Mouse (Mus musculus): ENCODE data around the gene Ttyh1. TPM values are rescaled to one million over a fixed set of nuclear protein-coding genes. Genes with fewer than 3 reads are reported as not detected.
A peak's percentile ranks its signal among the peaks of the same experiment; 100 is the strongest.
"Not testable (repeated sequence)": the region's sequence is repeated elsewhere in the genome, so short reads cannot be mapped to it uniquely, and the experiment has no call there.

Gene Ttyh1
- polyA plus RNA-seq, 1 experiment from 2014 or later, result 121 TPM

- no peak overlapping the region for H3K4me3 ChIP-seq
- WGBS, result 96% methylated on average over 23 of the region's 23 CpGs
Measured at GRCm38 (mm10) chr7:4146241-4147180, 27.3 kb downstream of the Ttyh1 start.

GRCm38 (mm10) chr7:4147371-4147770, 28.2 kb downstream of the Ttyh1 start:
- 91% methylated on average over 15 of the region's 20 CpGs for WGBS
- Histone ChIP-seq H3K9ac (no peak overlapping the region), H3K27ac (no peak overlapping the region), H3K9me3 (replicated peaks) (no peaks in the 10 kb centered on the region), H3K4me1 (peaks cover 31% of the 10 kb centered on the region), H3K36me3 (ENCODE audit: poor library complexity, severe bottlenecking) (peaks cover 62% of the 10 kb centered on the region), H3K4me2 (no peak overlapping the region), H3K27me3 (peaks cover 22% of the 10 kb centered on the region), H3K4me3 (no peak overlapping the region)
- ATAC-seq, result no peak

More at GRCm38 (mm10) chr7:4146241-4147180, 27.3 kb downstream of the Ttyh1 start:
- H3K4me2 ChIP-seq, result no peak overlapping the region
- H3K4me1 ChIP-seq, result peaks cover 30% of the 10 kb centered on the region
- H3K9ac ChIP-seq, result no peak overlapping the region
- ATAC-seq, result no peak
- H3K36me3 ChIP-seq (ENCODE audit: poor library complexity, severe bottlenecking), result peaks cover 71% of the 10 kb centered on the region
- H3K9me3 ChIP-seq (replicated peaks), result no peaks in the 10 kb centered on the region
- H3K27ac ChIP-seq, result no peak overlapping the region
- H3K27me3 ChIP-seq, result peaks cover 15% of the 10 kb centered on the region

GRCm38 (mm10) chr7:4147836-4148235, 28.6 kb downstream of the Ttyh1 start:
- no peak overlapping the region for H3K27ac ChIP-seq
- H3K9ac ChIP-seq, result no peak overlapping the region
- no peak overlapping the region for H3K4me2 ChIP-seq
- no peak for ATAC-seq
- no peaks in the 10 kb centered on the region for H3K9me3 ChIP-seq (replicated peaks)
- H3K36me3 ChIP-seq (ENCODE audit: poor library complexity, severe bottlenecking), result peaks cover 57% of the 10 kb centered on the region
- H3K4me3 ChIP-seq, result no peak overlapping the region
- peaks cover 31% of the 10 kb centered on the region for H3K4me1 ChIP-seq
- 90% methylated on average over 4 of the region's 4 CpGs for WGBS
- peaks cover 25% of the 10 kb centered on the region for H3K27me3 ChIP-seq

GRCm38 (mm10) chr7:4148341-4149208, 29.4 kb downstream of the Ttyh1 start:
- peak overlapping the region; percentile 84 for H3K27ac ChIP-seq
- H3K4me2 ChIP-seq, result peak overlapping the region; percentile 75
- H3K36me3 ChIP-seq (ENCODE audit: poor library complexity, severe bottlenecking), result peaks cover 50% of the 10 kb centered on the region
- H3K9me3 ChIP-seq (replicated peaks), result no peaks in the 10 kb centered on the region
- H3K27me3 ChIP-seq, result peaks cover 29% of the 10 kb centered on the region
- 30% methylated on average over 18 of the region's 18 CpGs for WGBS
- H3K4me3 ChIP-seq, result peak overlapping the region; percentile 66
- peak overlapping the region; percentile 80 for H3K9ac ChIP-seq
- peaks cover 31% of the 10 kb centered on the region for H3K4me1 ChIP-seq
- peak; percentile 34 for ATAC-seq

- Histone ChIP-seq H3K9me3 (replicated peaks) (no peaks in the 10 kb centered on the region), H3K36me3 (ENCODE audit: poor library complexity, severe bottlenecking) (peaks cover 41% of the 10 kb centered on the region), H3K4me2 (peak overlapping the region; percentile 75), H3K4me1 (peaks cover 31% of the 10 kb centered on the region), H3K27me3 (peaks cover 34% of the 10 kb centered on the region), H3K27ac (peak overlapping the region; percentile 84), H3K4me3 (peak overlapping the region; percentile 66), H3K9ac (peak overlapping the region; percentile 80)
- WGBS, result under 1% methylated on average over 64 of the region's 64 CpGs
- peak; percentile 76 for ATAC-seq
Measured at GRCm38 (mm10) chr7:4149209-4150054, 30.2 kb downstream of the Ttyh1 start.

- H3K9ac ChIP-seq, result peak within 1 kb of the TSS; percentile 80
- peak within 1 kb of the TSS; percentile 75 for H3K4me2 ChIP-seq
- peak within 1 kb of the TSS; percentile 66 for H3K4me3 ChIP-seq
- ATAC-seq, result peak; percentile 26
- H3K4me1 ChIP-seq, result peaks cover 31% of the 10 kb centered on the region
- no peaks in the 10 kb centered on the region for H3K9me3 ChIP-seq (replicated peaks)
- under 1% methylated on average over 14 of the region's 14 CpGs for WGBS
- peaks cover 34% of the 10 kb centered on the region for H3K27me3 ChIP-seq
- H3K36me3 ChIP-seq (ENCODE audit: poor library complexity, severe bottlenecking), result peaks cover 35% of the 10 kb centered on the region
- peak within 1 kb of the TSS; percentile 84 for H3K27ac ChIP-seq
Measured at GRCm38 (mm10) chr7:4150059-4150541, 30.9 kb downstream of the Ttyh1 start, which contains the start of gene Leng9. Leng9 (minus strand) TSS chr7:4150374.

- peak overlapping the region; percentile 43 for H3K9ac ChIP-seq
- 3% methylated on average over 14 of the region's 14 CpGs for WGBS
- ATAC-seq, result peak; percentile 3; the same call in 1 of the 2 replicates
Measured at GRCm38 (mm10) chr7:4150811-4151221, 31.6 kb downstream of the Ttyh1 start.

GRCm38 (mm10) chr7:4151241-4151640, 32.0 kb downstream of the Ttyh1 start:
- WGBS, result 6% methylated on average over 22 of the region's 22 CpGs
- Histone ChIP-seq H3K27me3 (peaks cover 34% of the 10 kb centered on the region), H3K9ac (peak overlapping the region; percentile 8), H3K9me3 (replicated peaks) (no peaks in the 10 kb centered on the region), H3K27ac (no peak overlapping the region), H3K36me3 (ENCODE audit: poor library complexity, severe bottlenecking) (peaks cover 23% of the 10 kb centered on the region), H3K4me3 (peak overlapping the region; percentile 66), H3K4me2 (peak overlapping the region; percentile 75), H3K4me1 (peaks cover 31% of the 10 kb centered on the region)
- 0 out of 2 replicates have a peak, but pooled peaks have one; percentile 0 for ATAC-seq

More at GRCm38 (mm10) chr7:4150811-4151221, 31.6 kb downstream of the Ttyh1 start:
- H3K27me3 ChIP-seq, result peaks cover 34% of the 10 kb centered on the region
- H3K9me3 ChIP-seq (replicated peaks), result no peaks in the 10 kb centered on the region
- no peak overlapping the region for H3K27ac ChIP-seq
- peak overlapping the region; percentile 75 for H3K4me2 ChIP-seq
- H3K4me3 ChIP-seq, result peak overlapping the region; percentile 66
- H3K36me3 ChIP-seq (ENCODE audit: poor library complexity, severe bottlenecking), result peaks cover 28% of the 10 kb centered on the region
- peaks cover 31% of the 10 kb centered on the region for H3K4me1 ChIP-seq

GRCm38 (mm10) chr7:4154356-4154755, 35.1 kb downstream of the Ttyh1 start:
- H3K4me1 ChIP-seq, result peaks cover 21% of the 10 kb centered on the region
- peaks cover 34% of the 10 kb centered on the region for H3K27me3 ChIP-seq
- H3K9ac ChIP-seq, result no peak overlapping the region
- H3K36me3 ChIP-seq (ENCODE audit: poor library complexity, severe bottlenecking), result no peaks in the 10 kb centered on the region
- H3K4me3 ChIP-seq, result no peak overlapping the region
- H3K27ac ChIP-seq, result no peak overlapping the region
- no peaks in the 10 kb centered on the region for H3K9me3 ChIP-seq (replicated peaks)
- 73% methylated on average over 5 of the region's 5 CpGs for WGBS
- ATAC-seq, result no peak
- H3K4me2 ChIP-seq, result no peak overlapping the region

- Histone ChIP-seq H3K27me3 (peaks cover 34% of the 10 kb centered on the region), H3K9ac (no peak overlapping the region), H3K36me3 (ENCODE audit: poor library complexity, severe bottlenecking) (no peaks in the 10 kb centered on the region), H3K9me3 (replicated peaks) (no peaks in the 10 kb centered on the region), H3K27ac (no peak overlapping the region), H3K4me1 (peaks cover 17% of the 10 kb centered on the region), H3K4me2 (no peak overlapping the region), H3K4me3 (no peak overlapping the region)
- 25% methylated on average over 4 of the region's 4 CpGs for WGBS
- no peak for ATAC-seq
Measured at GRCm38 (mm10) chr7:4154976-4155375, 35.8 kb downstream of the Ttyh1 start.

GRCm38 (mm10) chr7:4161596-4161995, 42.4 kb downstream of the Ttyh1 start:
- not testable (repeated sequence) for H3K27me3 ChIP-seq; H3K9ac ChIP-seq; H3K4me2 ChIP-seq; H3K4me3 ChIP-seq; H3K36me3 ChIP-seq (ENCODE audit: poor library complexity, severe bottlenecking); H3K27ac ChIP-seq; ATAC-seq; H3K9me3 ChIP-seq (replicated peaks)
- 94% methylated on average over 4 of the region's 4 CpGs for WGBS
- peaks cover 12% of the 10 kb centered on the region for H3K4me1 ChIP-seq

Measured in forebrain, embryonic 13.5 days (tissue).